Mouse (Mus musculus) cerebellum, postnatal 10 days (tissue): ENCODE measurements around the gene Rasal1.

ENCODE experiments used
- DNase-seq, 2 experiments: peaks; one replicate each; pipeline ENCODE4 v3.0.0; 2021; ENCODE audit warnings: mixed read lengths in 2 of 2

Rasal1 gene

DNA sequence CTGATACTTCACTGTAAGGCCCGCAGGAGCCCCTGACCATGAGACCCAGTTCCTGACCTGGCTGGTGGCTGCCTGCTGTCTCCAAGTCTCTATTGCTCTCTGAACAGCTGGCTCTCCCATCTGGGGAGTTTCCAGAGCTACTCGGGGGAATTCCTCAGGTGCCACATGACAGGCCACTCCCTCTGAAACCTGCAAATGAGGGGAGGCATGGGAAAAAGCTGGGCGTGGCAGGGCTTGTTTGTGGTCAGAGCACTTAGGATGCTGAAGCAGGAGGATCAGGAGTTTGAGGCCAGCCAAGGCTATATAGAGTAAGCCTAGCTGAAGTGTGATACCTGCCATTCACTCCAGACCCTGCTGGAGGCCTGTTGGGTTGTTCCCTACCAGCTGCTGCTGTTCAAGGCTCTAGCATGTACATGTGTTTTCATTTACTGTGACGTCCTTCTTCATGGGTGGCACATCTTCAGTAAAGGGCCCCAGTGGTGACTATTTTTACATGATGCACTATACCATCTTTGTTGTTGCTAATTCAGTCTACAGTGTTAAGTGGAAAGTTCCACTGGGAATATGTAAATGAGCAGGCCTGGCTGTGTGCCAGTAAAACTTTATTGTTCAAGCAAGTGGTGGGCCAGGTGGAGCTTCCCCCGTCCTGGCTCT is 26.3 kb upstream of the Rasal1 start:
- DNase-seq, result no peak

DNA sequence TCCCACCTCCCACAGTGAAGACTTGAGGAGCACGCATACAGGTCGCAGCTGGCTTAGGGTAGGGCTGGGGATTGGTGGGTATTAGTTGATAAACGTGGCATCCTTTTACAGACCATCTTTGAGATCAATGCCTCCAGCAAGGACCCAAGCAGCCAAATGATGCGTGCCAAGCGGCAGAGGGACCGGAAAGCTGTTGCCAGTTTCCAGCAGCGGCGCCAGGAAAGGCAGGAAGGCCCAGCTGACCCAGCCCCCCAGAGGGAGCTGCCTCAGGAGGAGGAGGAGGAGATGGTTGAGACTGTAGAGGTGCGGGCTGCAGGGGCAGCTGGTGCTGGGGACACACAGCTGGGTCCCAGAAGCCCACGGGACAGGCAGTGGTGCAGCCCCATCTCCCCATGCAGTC is 24.2 kb upstream of the Rasal1 start:
- peak; percentile 72 to 80 for DNase-seq

DNA sequence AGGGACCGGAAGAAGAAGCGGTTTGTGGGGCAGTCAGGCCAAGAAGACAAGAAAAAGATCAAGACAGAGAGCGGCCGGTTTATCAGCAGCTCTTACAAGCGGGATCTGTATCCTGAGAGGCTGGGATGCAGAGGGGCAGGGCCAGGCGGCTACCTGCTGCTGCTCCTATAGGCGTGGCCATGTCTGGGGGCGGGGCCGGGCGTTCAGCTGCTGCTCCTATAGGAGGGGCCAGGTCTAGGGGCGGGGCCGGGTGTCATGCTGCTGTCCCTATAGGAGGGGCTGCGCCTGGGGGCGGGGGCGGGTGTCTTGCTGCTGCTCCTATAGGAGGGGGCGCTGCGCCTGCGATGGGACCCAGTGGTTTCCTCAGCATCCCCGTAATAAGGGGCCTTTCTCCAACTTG is 22.2 kb upstream of the Rasal1 start:
- DNase-seq, result no peak

DNA sequence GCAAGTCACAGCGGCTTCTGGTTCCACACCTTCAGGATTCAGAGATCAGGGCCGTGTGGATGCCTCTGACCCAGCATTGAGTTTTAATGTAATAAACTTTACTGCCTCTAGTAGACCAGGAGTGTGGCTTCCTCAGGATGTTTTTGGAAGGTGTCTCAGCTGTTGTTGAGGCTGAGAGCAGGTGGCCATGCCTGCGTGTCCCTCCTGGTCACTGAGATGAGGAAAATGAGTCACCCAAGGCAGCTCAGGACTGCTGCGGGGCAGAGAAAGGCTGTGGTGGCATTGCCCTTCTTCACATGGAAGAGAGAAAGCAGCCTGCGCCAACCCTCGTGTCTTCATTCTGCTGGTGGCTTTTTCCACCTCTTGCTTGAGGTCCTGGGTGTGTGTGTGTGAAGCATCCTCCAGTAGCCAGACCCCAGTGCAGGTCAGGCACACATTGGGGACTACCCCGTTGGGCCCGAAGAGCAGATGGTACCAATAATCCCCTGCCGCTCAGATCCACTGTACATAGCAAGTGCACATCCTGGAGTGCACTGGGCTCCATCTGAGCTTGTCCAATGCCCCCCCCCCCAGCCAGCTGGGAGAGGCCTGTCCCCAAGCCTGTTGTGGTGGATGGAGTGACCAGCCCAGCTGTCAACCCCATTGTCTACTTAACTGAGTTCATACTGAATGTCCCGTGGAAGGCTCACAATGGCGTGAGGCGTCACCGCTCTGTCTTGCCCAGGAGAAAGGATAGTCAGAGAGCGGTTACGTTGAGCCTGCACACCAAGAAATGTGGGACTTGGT is 20.9 kb upstream of the Rasal1 start:
- no peak for DNase-seq

DNA sequence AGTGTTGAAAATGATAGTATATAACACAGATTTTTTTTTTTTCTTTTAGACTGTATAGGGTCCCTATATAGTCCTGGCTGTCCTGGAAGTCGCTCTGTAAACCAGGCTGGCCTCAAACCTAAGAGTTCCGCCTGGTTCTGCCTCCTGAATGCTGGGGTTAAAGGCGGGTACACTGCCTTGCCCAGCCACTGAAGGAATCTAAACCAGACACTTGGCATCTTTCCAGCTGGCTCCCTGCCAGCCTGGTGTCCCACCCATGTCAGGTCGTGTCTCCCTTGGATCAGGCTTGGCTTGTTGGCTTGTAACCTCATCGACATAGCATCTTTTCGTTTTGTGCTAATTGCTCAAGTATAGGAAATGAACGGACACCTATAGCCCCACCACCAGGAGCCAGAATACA is 20.0 kb upstream of the Rasal1 start:
- DNase-seq, result peak; percentile 66 to 73

DNA sequence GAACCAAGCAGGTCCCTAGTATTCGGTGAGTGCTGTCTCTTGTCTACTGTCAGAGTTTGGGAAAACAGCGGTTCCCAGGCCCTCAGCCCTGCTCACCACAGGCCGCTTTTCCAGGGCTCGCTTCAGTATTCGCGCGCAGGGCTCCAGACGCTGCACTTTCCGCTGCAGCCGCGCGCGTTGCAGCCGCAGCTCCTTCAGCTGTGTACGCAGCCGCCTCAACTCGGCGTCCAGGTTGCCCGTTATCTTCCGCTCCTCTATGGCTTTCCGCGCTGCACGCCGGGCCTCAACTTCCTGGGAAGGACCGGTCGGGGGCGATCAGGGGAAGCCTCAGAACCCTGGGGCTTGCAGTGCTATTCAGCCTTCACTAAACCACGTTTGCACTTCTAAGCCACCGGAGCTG is 17.5 kb upstream of the Rasal1 start:
- no peak for DNase-seq

DNA sequence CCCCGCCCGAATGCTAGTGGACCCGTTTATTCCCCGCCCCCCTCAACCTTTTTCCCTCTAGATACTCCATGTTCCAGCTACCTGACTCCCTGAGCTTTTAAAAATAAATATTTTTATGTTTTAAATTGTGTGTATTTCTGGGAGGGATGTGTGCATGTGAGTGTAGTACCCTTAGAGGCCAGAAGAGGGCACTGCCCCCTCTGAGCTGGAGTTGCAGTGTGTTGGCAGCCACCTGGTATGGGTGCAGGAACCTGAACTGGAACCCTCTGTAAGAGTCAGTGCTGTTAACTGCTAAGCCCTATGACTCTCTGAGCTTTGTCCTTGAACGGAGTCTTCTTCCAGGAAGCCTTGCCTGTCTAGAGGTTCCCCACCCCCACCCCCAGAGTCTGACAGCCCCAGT is 16.7 kb upstream of the Rasal1 start:
- no peak for DNase-seq

DNA sequence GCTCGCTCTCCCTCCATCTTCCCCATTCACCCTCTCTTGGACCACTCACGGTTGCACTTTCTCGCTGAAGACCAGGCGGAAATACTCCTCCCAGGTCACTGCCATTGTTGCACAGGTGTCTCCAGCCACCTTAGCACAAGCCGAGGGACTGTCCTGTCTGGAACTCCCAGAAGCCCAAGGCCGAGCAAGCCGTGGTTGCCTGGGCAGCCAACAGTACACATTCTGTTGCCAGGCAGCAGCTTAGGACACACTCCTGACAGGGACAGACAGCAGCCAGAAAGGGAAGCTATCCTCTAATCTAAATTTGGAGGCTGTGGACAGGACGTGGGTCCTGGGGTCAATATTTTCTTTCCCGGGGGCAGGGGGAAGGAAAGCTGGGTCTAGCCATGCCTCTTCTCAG is 14.5 kb upstream of the Rasal1 start, which contains the start of gene Cfap73:
Gene Cfap73 (minus strand): TSS at position 105 of the 400 bp plus-strand sequence.
- DNase-seq, result no peak

DNA sequence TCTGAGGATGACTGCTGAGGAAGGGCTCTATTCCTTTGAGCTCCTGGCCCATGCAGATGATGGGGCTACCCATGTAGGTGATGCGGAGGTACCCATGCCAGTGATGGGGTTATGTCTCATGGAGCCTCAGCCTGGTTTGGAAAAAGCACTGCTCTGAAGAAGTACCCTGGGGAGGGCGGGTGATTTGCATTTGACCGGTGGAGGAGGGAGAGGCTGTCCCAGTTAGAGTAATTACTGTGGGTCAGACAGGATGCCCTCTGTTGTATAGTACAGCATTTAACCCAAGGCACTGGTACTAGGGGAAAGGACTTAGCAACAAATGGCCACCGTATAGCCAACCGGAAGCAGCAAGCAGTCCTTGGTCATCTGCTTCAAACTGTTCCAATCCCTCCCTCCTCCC is 13.8 kb upstream of the Rasal1 start:
- no peak for DNase-seq

DNA sequence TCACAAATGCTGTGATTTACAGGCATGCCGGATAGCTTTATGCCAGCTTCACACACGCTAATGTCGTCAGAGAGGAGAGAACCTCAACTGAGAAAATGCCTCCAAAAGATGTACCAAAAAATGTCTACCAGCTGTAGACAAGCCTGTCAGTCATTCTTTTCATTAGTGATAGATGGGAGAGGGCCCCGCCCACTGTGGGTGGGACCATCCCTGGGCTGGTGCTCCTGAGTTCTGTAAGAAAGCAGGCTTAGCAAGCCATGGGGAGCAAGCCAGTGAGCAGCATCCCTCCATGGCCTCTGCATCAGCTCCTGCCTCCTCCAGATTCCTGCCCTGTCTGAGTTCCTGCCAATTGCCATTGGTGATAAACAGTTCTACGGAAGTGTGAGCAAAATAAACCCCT is 13.0 kb upstream of the Rasal1 start:
- DNase-seq, result no peak

DNA sequence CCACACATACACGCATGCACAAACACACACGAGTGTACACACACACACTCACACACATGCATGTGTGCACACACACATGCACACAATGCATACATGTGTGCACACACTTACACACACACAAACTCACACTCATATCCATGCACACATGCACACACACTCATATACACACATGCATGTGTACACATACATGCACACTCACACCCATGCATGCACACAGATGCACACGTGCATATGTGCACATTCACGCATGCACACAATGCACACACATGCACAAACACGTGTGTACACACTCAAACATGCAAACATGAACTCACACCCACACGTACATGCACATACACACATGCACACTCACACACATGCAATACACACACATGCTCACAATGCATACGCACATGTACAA is 8.5 kb upstream of the Rasal1 start:
- no peak for DNase-seq

DNA sequence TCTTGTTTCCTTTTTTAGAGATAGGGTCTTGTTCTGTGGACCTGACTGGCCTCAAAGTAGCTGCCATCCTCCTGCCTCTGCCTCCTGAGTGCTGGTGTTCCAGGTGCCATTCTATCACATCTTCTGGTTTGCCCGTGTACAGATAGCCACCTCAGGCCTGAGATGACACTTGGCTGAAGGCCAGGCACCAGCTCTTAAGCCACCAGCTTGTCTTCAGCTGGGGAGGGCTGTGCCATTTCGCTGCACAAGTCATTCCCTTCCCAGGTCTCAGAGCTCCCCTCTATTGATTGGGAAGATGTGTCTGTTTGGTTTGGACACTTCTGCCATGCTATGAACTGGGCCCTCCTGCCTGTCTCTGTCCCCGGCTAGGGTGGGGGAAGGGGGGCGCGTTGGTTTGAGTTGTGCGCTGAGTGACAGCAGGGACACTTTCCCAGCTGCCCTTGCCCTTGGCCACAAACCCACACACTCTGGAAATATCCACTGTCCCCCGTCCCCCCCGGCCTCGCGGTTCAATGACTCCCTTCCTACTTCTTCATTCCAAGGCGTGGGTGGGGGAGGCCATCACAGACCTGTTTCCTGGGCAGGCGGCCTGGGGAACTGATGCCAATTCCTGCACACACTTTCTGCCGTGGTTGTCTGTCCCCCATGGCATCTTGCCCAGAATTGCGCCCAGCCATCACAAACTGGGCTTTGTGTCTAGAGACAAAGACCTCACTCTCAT is 5.1 kb upstream of the Rasal1 start:
- peak; percentile 80 to 87 for DNase-seq

DNA sequence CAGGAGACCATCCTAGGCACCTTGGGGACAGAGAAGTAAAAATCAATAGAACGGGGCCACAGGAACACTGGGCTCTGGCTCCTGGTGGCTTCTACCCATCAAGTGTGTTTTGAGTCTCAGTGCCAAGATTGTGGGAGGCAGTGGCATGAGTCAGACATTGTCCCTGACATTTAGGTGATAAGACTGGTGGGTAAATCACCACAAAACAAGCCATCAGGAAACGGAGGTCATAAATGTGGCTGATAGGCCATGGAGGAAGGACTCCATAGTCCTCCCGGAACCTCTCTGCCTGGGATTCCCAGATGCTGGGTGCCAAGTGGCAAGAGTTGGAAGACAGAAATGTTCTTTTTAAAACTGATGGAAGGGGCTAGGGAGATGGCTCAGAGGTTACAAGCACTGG is 4.4 kb upstream of the Rasal1 start:
- DNase-seq, result no peak

DNA sequence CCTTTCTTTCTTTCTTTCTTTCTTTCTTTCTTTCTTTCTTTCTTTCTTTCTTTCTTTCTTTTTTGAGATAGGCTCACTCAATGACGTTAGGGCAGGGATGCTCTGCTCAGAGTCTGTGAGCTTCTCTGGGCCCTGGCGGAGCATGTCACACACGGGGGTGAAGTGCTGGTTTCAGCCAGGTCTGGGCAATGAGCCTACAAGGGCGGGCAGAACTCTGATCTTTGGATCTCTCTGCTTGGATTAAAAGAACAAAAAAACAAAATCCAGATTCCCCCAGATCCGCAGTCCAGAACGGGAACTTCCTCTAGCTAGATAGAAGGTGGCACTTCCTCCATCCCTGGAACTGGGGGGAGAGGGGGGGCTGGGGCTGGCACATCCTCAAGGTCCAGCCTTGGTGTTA is 2.8 kb upstream of the Rasal1 start:
- peak; percentile 71 to 82 for DNase-seq

DNA sequence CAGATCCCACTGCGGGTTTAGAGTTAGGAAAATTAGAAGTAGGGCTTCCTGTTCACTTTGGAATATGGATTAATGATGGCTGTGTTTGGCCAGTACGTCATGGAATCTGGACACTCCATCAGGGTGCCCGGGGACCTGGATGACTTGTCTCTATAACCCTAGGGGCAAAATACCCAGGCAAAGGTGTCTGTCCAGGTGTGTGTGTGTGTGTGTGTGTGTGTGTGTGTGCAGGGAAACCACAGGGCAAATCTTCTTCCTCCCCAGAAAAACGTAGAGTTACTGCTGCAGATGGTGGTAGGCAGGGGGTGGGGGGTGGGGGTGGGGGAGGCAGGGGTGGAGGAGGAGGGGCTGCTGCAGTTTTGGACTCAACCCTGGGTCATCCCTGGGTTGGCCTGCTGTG is 1.3 kb upstream of the Rasal1 start:
- DNase-seq, result no peak

DNA sequence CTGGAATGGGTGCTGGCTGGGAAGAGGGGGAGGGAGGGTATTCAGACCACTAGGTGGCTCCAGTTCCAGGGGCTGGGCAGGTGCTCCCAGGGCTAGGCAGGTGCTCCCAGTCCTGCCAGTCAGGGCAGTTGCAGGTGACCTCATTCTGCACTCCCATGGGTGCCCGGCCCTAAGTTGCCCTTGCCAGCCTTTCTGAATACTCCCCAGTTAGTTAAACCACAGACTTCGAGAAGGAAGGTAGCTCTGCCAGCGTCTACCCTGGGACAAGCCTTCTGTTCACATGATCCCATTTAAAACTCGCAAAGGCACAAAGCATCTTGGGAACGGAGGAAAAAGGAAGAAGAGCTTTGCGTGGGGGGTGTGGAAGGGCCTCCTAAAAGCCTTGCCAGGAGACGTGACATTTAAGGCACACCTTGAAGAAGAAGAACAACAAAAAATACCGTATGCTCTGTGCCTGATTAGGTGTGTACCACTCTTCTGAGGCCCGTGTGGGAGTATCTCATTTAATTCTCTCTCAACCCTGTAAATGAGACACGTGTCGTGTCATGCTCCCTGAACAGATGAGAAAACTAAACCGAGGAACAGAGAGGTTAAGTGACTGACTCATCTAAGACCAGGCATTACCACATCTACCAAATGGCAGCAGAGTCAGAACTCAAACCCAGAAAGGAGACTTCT is 659 bp upstream of the Rasal1 start:
- no peak for DNase-seq

DNA sequence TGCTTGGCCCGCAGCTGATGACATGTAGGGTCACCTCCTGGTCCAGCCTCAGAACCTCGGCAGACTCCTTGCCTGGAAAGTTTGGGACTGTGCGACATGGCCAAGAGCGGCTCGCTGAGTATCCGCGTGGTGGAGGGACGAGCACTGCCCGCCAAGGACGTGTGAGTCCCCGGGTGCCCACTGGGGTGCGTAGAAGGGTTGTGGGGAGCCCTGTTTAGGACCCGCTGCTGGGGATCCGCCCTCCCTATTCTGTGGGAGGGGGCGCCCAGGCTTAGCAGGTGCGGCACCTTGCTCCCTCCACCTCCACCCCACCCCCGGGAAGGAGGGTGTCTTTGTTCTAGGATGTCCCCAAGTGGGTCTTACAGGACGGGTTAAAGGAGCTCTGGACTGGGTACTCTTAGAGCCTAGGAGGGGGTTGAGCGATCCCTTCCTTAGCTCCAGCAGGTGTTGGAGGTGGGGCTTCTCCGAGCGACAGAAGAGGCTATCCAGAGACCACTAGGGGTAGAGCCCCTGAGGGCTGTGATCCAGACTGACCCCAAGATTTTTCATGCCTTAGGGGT is 842 bp downstream of the Rasal1 start:
- no peak for DNase-seq

DNA sequence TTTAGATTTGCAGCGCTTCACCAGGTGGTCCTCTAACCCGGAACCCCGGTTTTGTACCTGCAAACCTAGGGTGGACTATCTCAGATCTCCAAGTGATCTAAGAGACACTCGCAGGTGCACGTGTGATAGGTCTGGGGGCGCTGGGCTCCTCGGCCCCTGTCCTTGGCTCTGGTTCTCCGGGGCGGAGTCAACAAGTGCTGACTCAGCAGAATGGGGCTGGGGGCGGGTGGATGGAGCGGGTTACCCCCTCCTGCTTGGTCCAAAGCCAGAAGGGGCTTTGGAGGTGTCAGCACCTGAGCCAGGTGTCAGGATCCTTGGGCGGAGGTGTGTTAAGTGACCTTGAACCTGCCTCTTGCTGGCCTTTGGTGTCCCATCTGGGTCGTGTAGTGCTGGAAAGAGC is 1.3 kb downstream of the Rasal1 start:
- DNase-seq, result no peak

DNA sequence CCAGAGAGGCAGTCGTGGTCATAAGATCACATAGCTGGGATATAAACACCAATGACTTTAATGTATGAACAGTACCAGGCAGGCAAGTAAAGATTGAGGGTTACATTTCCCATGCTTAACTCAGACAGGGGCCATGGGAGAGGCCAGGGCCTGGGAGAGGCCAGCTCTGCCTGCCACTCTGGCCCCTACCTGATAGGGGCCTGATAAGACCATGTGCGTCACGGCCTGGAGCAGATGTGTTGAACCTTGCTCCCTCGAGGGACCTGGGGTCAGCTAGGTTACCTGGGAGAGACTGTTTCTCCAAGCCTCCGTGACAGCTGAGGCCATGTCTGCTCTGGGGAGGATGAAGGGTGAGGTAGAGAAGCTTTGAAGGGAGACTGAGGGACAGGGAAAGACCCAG is 2.6 kb downstream of the Rasal1 start:
- DNase-seq, result no peak

DNA sequence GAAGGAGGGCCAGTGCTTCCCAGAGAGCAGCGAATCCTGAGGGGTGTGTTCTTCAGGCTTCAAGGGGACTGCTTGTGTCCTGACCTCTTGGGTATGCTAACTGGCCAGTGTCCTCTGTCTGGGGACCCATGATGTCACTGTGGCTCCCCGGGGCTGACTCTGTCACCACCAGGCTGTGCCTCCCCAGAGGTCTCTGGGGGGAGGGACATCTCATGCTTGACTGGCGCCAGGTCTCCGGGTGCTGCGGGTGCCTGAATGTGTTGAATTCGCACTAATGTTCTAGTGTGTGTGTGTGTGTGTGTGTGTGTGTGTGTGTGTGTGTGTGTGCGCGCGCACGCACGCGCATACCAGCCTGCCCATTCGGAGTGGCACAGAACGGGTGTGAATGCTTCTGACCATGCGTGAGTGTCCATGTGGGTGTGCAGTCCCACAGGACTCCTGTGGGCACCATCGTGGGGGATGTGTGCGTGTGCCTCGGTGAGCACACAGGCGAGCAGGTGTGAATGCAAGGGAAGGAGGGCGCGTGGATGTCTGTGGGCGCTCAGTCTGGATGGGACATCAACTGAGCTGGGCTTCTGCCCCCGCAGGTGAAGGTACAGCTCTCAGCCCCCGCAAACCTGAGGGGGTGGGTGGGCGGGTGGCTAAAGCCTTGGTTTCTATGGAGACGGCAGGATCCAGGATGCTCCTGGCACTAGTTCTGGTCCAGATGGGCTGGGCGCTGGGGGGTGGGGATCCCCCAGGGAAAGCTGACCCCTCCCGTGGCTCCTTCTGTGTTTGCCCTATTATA is 4.5 kb downstream of the Rasal1 start:
- DNase-seq, result peak; percentile 58 to 60

DNA sequence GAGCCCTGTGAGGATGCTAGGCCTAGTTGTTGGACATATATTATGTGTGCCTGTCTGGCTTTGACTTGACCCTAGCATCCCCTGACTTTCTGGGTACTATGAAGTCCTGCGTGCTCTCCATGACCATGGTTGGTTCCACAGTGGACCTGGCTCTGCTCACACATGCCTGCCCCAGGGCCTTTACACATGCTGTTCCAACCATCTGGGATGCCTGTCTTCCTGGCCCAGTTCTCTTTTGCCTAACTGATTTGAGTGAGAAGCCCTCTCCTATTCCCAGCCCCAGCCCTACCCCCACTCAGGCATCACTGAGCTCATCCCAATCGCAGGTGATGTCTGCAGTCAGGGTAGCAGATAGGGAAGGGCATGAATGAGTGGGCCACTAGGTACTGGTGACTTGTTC is 5.3 kb downstream of the Rasal1 start:
- peak; percentile 45 to 67 for DNase-seq

DNA sequence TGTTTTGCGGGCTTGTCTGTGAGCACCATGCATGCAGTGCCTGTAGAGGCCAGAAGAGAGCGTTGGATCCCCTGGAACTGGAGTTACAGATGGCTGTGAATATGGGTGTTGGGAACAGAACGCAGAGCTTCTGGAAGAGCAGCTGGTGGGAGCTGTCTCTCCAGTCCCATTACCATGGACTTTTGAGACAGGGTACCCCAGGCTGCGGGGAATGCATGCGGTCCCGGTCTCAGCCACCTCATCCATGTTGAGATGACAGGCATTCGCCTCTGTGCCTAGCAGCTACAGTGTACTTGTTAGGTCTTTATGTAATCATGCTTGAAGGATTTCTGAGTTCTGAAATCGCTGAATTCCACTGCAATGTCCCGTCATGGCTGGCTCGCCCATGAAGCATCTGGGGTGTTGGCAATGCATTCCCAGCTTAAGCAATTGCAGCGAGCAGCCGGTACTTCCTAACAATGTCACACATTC is 7.7 kb downstream of the Rasal1 start:
- peak in 1 of 2 experiments; percentile 37 for DNase-seq
